Mouse (Mus musculus) olfactory bulb, adult 2 months (tissue): ENCODE results near the gene Stard7.

Experiments used
- CTCF ChIP-seq: fragments of 200-500 bp; IDR thresholded peaks from 2 replicates; pipeline ENCODE4 v1.5.1; 2012; ENCODE audit warnings: low read depth, mild to moderate bottlenecking, low read length, moderate library complexity; ENCODE audit not compliant: insufficient read depth
- POLR2A ChIP-seq: fragments of 200-500 bp; IDR thresholded peaks from 2 replicates; pipeline ENCODE4 v1.6.1; 2012; ENCODE audit warnings: mild to moderate bottlenecking, low read depth, low read length, moderate library complexity; ENCODE audit not compliant: insufficient read depth

DNA sequence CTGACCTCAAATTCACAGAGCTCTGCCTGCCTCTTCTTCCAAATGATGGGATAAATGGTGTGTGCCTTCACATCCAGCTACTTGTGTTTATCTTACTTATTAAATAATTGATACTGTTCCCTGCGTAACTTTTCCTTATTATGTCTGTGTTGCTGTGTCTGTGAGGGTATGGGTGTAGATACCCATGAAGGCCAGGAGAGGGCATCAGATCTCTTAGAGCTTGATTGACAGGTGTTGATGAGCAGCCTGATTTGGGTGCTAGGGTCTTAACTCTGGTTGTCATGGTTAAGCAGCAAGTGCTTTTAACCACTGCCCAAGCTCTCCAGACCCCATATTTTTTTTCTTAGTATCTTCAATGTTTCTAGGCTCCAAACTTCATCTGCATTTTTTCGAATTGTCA is 38.6 kb downstream of the Stard7 start:
- no peak for TF ChIP-seq CTCF
- TF ChIP-seq POLR2A: no peak
